Mouse (Mus musculus) MEL (cell line): ENCODE measurements at regions not wholly inside any gene's neighbourhood (a gene's known extent, or its start where the extent isn't known, plus 50 kb on each side); places are given as distances from the start of the nearest gene placed in this dataset.

ENCODE experiments used
- DNase-seq: peaks from one replicate; pipeline ENCODE4 v3.0.0; 2011; ENCODE audit warnings: low read depth, low spot score
- H3K27ac ChIP-seq: 2 replicates; pipeline ENCODE4 v1.5.1; 2012; ENCODE audit warnings: low read depth, mild to moderate bottlenecking, control low read depth, low read length, moderate library complexity; ENCODE audit not compliant: control insufficient read depth
- H3K27me3 ChIP-seq, 2 experiments: fragments of 150-350 bp in 1 of 2; sonication (generic) in 1 of 2; 2 replicates each; pipeline ENCODE4 v1.6.1; 2012; ENCODE audit warnings: low read length in 2 of 2, mild to moderate bottlenecking in 2 of 2, improper control_type of control experiment in 1 of 2, moderate library complexity in 1 of 2; ENCODE audit not compliant: insufficient read depth in 2 of 2, control insufficient read depth in 1 of 2
- H3K36me3 ChIP-seq, 2 experiments: 2 replicates each; pipeline ENCODE4 v1.6.1; 2012 to 2014; ENCODE audit warnings: low read length in 2 of 2, improper control_type of control experiment in 1 of 2, inconsistent platforms in 1 of 2, mild to moderate bottlenecking in 1 of 2; ENCODE audit not compliant: insufficient read depth in 2 of 2, control insufficient read depth in 1 of 2
- H3K4me1 ChIP-seq, 2 experiments: fragments of 150-350 bp in 1 of 2; sonication (generic) in 1 of 2; 2 replicates each; pipeline ENCODE4 v1.6.1; 2012; ENCODE audit warnings: low read length in 2 of 2, improper control_type of control experiment in 1 of 2, mild to moderate bottlenecking in 1 of 2; ENCODE audit not compliant: insufficient read depth in 2 of 2, control insufficient read depth in 1 of 2
- H3K4me3 ChIP-seq, 2 experiments: fragments of 150-350 bp in 1 of 2; sonication (generic) in 1 of 2; 2 replicates each; pipeline ENCODE4 v1.5.1; 2012; ENCODE audit warnings: low read depth in 2 of 2, low read length in 2 of 2, mild to moderate bottlenecking in 2 of 2, moderate library complexity in 2 of 2, control low read depth in 1 of 2, improper control_type of control experiment in 1 of 2; ENCODE audit not compliant: control insufficient read depth in 1 of 2, insufficient read depth in 1 of 2
- H3K79me2 ChIP-seq: 2 replicates; pipeline ENCODE4 v1.6.1; 2012; ENCODE audit warnings: mild to moderate bottlenecking, low read length, moderate library complexity; ENCODE audit not compliant: control insufficient read depth, poor library complexity, insufficient read depth
- H3K9ac ChIP-seq: 2 replicates; pipeline ENCODE4 v1.6.1; 2012; ENCODE audit warnings: low read depth, mild to moderate bottlenecking, control low read depth, low read length, moderate library complexity; ENCODE audit not compliant: control insufficient read depth, poor library complexity, severe bottlenecking
- H3K9me3 ChIP-seq: fragments of 150-350 bp; sonication (generic); replicated peaks from 2 replicates; pipeline ENCODE4 v1.6.1; 2012; ENCODE audit warnings: mild to moderate bottlenecking, low read length, improper control_type of control experiment, moderate library complexity; ENCODE audit not compliant: insufficient read depth
- ELF1 ChIP-seq: IDR thresholded peaks from 2 replicates; pipeline ENCODE4 v1.6.1; 2014; ENCODE audit warnings: low read depth, mild to moderate bottlenecking, inconsistent platforms, low read length, improper control_type of control experiment, moderate library complexity
- EP300 ChIP-seq, 2 experiments: IDR thresholded peaks; 2 replicates each; pipeline ENCODE4 v1.6.1; 2011; ENCODE audit warnings: improper control_type of control experiment in 2 of 2, low read length in 2 of 2, low read depth in 1 of 2, mild to moderate bottlenecking in 1 of 2
- ETS1 ChIP-seq: IDR thresholded peaks from 2 replicates; pipeline ENCODE4 v1.6.1; 2012; ENCODE audit warnings: low read depth, mild to moderate bottlenecking, inconsistent platforms, low read length, improper control_type of control experiment, moderate library complexity
- GATA1 ChIP-seq: IDR thresholded peaks from 2 replicates; pipeline ENCODE4 v1.6.1; 2011; ENCODE audit warnings: low read depth, low read length, improper control_type of control experiment
- JUND ChIP-seq: IDR thresholded peaks from 2 replicates; pipeline ENCODE4 v1.6.1; 2011; ENCODE audit warnings: low read depth, mild to moderate bottlenecking, improper control_type of control experiment, low read length
- KAT2A ChIP-seq: conservative IDR thresholded peaks from 2 replicates; pipeline ENCODE4 v1.6.1; 2012; ENCODE audit warnings: low read depth, low read length, improper control_type of control experiment, inconsistent platforms
- MAFK ChIP-seq: IDR thresholded peaks from 2 replicates; pipeline ENCODE4 v1.6.1; 2011; ENCODE audit warnings: low read depth, mild to moderate bottlenecking, low read length, improper control_type of control experiment, borderline replicate concordance
- MAX ChIP-seq: IDR thresholded peaks from 2 replicates; pipeline ENCODE4 v1.6.1; 2011; ENCODE audit warnings: low read length, improper control_type of control experiment
- MEF2A ChIP-seq: IDR thresholded peaks from 2 replicates; pipeline ENCODE4 v1.6.1; 2014; ENCODE audit warnings: low read depth, mild to moderate bottlenecking, inconsistent platforms, low read length, improper control_type of control experiment; ENCODE audit not compliant: poor library complexity, insufficient replicate concordance, severe bottlenecking; ENCODE audit errors: extremely low read depth
- MYB ChIP-seq: IDR thresholded peaks from 2 replicates; pipeline ENCODE4 v1.6.1; 2011; ENCODE audit warnings: mild to moderate bottlenecking, low read depth, low read length, improper control_type of control experiment
- NELFE ChIP-seq: IDR thresholded peaks from 2 replicates; pipeline ENCODE4 v1.6.1; 2011; ENCODE audit warnings: low read depth, low read length, improper control_type of control experiment
- POLR2A ChIP-seq, 2 experiments: IDR thresholded peaks; 2 replicates each; pipeline ENCODE4 v1.6.1; 2011 to 2012; ENCODE audit warnings: low read length in 2 of 2, mild to moderate bottlenecking in 2 of 2, control low read depth in 1 of 2, improper control_type of control experiment in 1 of 2, low read depth in 1 of 2, moderate library complexity in 1 of 2; ENCODE audit not compliant: control insufficient read depth in 1 of 2, insufficient read depth in 1 of 2, poor library complexity in 1 of 2
- SIN3A ChIP-seq: IDR thresholded peaks from 2 replicates; pipeline ENCODE4 v1.6.1; 2012; ENCODE audit warnings: low read length, improper control_type of control experiment, inconsistent platforms
- TAL1 ChIP-seq: IDR thresholded peaks from 2 replicates; pipeline ENCODE4 v1.6.1; 2012; ENCODE audit warnings: mild to moderate bottlenecking, inconsistent platforms, low read length, moderate library complexity, mixed read lengths
- USF1 ChIP-seq: IDR thresholded peaks from 2 replicates; pipeline ENCODE4 v1.6.1; 2014; ENCODE audit warnings: low read depth, mild to moderate bottlenecking, inconsistent platforms, low read length, improper control_type of control experiment, moderate library complexity
- ZNF384 ChIP-seq: IDR thresholded peaks from 2 replicates; pipeline ENCODE4 v1.6.1; 2012; ENCODE audit warnings: low read depth, mild to moderate bottlenecking, inconsistent platforms, low read length, improper control_type of control experiment

DNA sequence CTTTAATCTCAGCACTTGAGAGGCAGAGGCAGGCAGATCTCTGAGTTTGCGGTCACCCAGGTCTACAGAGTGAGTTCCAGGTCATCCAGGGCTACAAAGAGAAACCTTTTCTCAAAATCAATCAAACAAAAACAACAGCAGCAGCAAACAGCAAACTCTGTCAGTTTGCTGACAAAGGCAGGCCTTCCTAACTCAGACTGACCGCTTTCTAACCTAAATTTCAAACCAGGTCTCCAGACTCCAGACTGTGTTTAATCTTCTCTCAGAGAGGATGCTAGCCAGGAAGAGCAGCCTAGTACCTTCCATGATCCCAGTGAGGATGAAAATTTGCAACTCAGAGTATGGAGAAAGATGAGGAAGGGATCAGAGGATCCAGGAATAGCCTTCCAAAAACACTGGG is 185.7 kb upstream of the Cpeb2 start:
- DNase-seq, result no peak
- no peaks in the 10 kb centered on the region for H3K27me3 ChIP-seq
- H3K9ac ChIP-seq, result no peak overlapping the region
- no peak overlapping the region for H3K4me3 ChIP-seq
- peaks cover 11 to 25% of the 10 kb centered on the region in 2 experiments for H3K4me1 ChIP-seq
- H3K36me3 ChIP-seq, result peaks cover 0 to 27% of the 10 kb centered on the region in 2 experiments; a peak in 2 of 4 replicates
- no peaks in the 10 kb centered on the region for H3K79me2 ChIP-seq
- H3K9me3 ChIP-seq, result no peaks in the 10 kb centered on the region
- TF ChIP-seq JUND, result no peak
- TF ChIP-seq ELF1, result no peak
- H3K27ac ChIP-seq, result no peak overlapping the region

DNA sequence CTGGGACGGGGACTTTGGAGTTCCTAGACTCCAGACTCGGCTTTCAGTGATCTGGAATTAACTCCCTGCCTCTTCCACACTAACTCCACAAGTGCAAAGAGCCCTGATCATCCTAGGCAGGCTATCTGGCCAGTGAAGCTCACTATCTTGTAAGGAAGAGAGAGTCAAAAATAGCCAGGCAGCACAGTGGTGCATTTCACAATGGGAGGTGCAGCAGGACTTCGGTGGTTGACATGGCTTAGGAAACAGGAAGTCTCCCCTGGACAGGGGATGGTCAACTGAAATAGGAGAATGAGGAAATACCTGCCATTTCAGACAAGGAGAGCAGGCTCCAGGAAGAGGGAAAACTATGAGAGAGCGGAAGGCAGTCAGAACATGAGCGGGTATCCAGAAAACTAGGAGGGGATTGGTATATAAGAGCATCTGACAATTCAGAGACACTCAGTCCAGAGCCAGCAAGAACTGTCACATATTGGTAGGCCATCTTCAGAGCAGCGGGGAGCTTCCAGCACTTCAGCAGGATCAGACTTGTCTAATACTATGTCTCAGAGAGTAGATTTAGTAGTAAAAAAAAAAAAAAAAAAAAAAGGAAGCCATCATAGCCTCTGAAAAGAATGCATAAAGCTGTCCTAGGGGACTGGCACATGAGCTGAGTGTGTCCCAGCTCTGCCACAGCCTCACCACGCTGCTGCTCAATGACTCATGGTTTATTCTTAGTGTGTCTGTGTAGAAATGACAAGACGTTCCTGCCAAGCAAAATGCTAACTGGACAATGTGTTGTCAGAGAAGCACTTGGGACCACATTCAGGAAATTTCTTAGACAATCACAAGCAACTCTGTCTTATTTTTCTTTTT is 184.5 kb upstream of the Cpeb2 start:
- H3K27ac ChIP-seq, result no peak overlapping the region
- no peak for TF ChIP-seq GATA1
- TF ChIP-seq EP300 (IDR thresholded peaks at IDR 0.05; ENCODE audit: low read depth in 1 of 2, low read length in 2 of 2), result 0 out of 4 replicates have a peak, but pooled peaks of 1 of the 2 experiments have one; percentile 22
- peak; percentile 74 for TF ChIP-seq ZNF384
- no peaks in the 10 kb centered on the region for H3K79me2 ChIP-seq
- DNase-seq, result no peak
- peaks cover 0 to 27% of the 10 kb centered on the region in 2 experiments; a peak in 2 of 4 replicates for H3K36me3 ChIP-seq
- H3K4me1 ChIP-seq, result peaks cover 11 to 20% of the 10 kb centered on the region in 2 experiments
- no peaks in the 10 kb centered on the region for H3K27me3 ChIP-seq
- no peak overlapping the region for H3K9ac ChIP-seq
- no peak overlapping the region for H3K4me3 ChIP-seq
- H3K9me3 ChIP-seq, result no peaks in the 10 kb centered on the region

DNA sequence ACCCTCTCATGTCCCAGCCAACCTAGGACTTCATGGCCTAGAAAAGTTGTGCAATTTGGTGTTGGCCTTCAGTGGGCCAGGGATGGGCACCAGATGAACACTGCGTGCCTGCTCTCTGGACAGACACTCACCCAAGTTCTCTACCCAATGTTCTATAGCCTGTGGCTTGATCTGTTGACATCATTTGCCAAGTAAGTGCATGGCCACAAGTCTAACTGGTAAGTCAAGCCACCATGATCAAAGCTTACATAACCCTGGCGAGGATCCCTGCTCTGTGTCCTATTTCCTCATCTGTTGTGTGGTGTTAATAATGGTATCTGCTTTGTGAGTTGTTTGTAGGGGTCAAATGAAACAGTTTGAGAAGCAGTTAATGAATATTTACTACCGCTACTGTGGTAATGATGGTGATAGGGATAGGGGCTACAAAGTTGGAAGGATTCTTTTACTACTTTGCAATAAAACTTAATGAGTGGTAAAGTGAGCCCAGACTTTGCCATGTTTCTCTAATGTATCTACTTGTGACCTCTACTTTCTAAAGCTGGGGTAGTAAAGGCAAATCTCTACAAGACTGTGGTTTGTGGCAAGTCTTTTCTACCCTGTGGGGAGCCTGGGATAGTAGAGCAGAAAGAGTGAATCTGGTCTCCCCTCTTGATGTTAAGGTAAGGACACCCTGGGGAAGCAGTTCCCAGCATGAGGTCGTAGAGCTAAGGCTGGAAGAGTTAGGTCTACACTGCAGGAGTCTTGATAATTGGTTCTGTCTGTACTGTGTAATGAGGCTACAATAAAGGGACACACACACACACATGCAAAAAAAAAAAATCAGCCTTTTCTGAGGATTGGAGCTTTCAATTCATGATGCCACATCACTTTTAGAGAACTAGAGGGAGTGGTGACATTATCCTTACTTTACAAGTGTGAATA is 183.3 kb upstream of the Cpeb2 start:
- no peak overlapping the region for H3K4me3 ChIP-seq
- no peaks in the 10 kb centered on the region for H3K27me3 ChIP-seq
- no peak overlapping the region for H3K27ac ChIP-seq
- peaks cover 14 to 25% of the 10 kb centered on the region in 2 experiments for H3K4me1 ChIP-seq
- H3K79me2 ChIP-seq, result no peaks in the 10 kb centered on the region
- H3K9me3 ChIP-seq, result no peaks in the 10 kb centered on the region
- no peak for DNase-seq
- H3K36me3 ChIP-seq, result peaks cover 0 to 25% of the 10 kb centered on the region in 2 experiments; a peak in 2 of 4 replicates
- TF ChIP-seq NELFE, result no peak
- no peak for TF ChIP-seq JUND
- TF ChIP-seq SIN3A, result no peak
- TF ChIP-seq MAX, result no peak
- TF ChIP-seq KAT2A, result no peak
- TF ChIP-seq MEF2A, result no peak
- TF ChIP-seq POLR2A (IDR thresholded peaks at IDR 0.05; ENCODE audit: control insufficient read depth in 1 of 2, insufficient read depth in 1 of 2, low read depth in 1 of 2, low read length in 2 of 2, poor library complexity in 1 of 2), result no peak
- TF ChIP-seq USF1, result no peak
- no peak for TF ChIP-seq TAL1
- no peak for TF ChIP-seq MAFK
- TF ChIP-seq MYB, result no peak
- no peak for TF ChIP-seq ETS1
- no peak overlapping the region for H3K9ac ChIP-seq
